Mouse (Mus musculus) G1E (cell line): Measurements from ENCODE around the gene Sorbs2.

Experiments used
- CTCF ChIP-seq: IDR thresholded peaks from 2 replicates; pipeline ENCODE4 v1.5.1; 2012; ENCODE audit warnings: low read depth, low read length, inconsistent platforms, mixed read lengths
- GATA1 ChIP-seq: IDR thresholded peaks from 2 replicates; pipeline ENCODE4 v1.6.1; 2012; ENCODE audit warnings: borderline replicate concordance, low read length, inconsistent platforms, mixed read lengths
- GATA2 ChIP-seq: IDR thresholded peaks from 2 replicates; pipeline ENCODE4 v1.6.1; 2012; ENCODE audit warnings: low read depth, low read length, inconsistent platforms, borderline replicate concordance
- POLR2AphosphoS5 ChIP-seq: IDR thresholded peaks from 2 replicates; pipeline ENCODE4 v1.6.1; 2012; ENCODE audit warnings: low read depth, low read length, inconsistent platforms; ENCODE audit not compliant: insufficient replicate concordance
- TAL1 ChIP-seq: conservative IDR thresholded peaks from 2 replicates; pipeline ENCODE4 v1.6.1; 2012; ENCODE audit warnings: low read depth, low read length, inconsistent platforms, mixed read lengths

GRCm38 (mm10) chr8:45729850-45730382 is 222.3 kb downstream of the Sorbs2 start:
- TF ChIP-seq CTCF, result no peak
- TF ChIP-seq GATA1, result no peak
- TF ChIP-seq POLR2AphosphoS5, result no peak
- TF ChIP-seq TAL1, result no peak
- no peak for TF ChIP-seq GATA2
